Mouse (Mus musculus): ENCODE results near the gene Aip. TPM values are rescaled to one million over a fixed set of nuclear protein-coding genes. Genes with fewer than 3 reads are reported as not detected.
"Not testable (repeated sequence)": the region's sequence is repeated elsewhere in the genome, so short reads cannot be mapped to it uniquely, and the experiment has no call there.

Aip gene
- polyA plus RNA-seq, 1 experiment from 2014 or later: 104 TPM

DNA sequence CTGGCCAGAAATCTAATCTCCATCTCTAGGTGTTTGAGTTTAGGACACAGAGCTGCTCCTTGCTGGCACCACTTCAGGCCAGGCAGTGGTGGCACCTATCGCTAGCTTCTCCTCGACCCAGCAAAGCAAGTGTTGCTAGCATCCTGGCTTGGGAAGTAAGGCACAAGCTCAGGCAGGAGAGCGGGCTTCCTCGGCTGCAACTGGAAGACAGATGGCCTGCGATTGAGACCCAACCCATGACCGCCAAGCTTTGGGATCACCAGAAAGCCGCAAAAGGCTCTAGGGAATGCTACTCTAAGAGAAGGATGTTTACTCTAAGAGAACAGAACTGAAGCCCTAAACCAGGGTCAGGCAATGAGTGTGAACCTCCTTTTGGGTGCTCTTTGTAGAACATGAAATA is 3.8 kb upstream of the Aip start:
- 95% methylated on average over 7 of the region's 7 CpGs for WGBS
- Histone ChIP-seq H3K27me3 (no peaks in the 10 kb centered on the region), H3K4me1 (replicated peaks) (peaks cover 24% of the 10 kb centered on the region), H3K9ac (no peak overlapping the region), H3K27ac (replicated peaks) (no peak overlapping the region), H3K4me2 (no peak overlapping the region), H3K4me3 (no peak overlapping the region), H3K36me3 (peaks cover 27% of the 10 kb centered on the region), H3K9me3 (no peaks in the 10 kb centered on the region)
- ATAC-seq (ENCODE audit: low FRiP score, low read depth): no peak

DNA sequence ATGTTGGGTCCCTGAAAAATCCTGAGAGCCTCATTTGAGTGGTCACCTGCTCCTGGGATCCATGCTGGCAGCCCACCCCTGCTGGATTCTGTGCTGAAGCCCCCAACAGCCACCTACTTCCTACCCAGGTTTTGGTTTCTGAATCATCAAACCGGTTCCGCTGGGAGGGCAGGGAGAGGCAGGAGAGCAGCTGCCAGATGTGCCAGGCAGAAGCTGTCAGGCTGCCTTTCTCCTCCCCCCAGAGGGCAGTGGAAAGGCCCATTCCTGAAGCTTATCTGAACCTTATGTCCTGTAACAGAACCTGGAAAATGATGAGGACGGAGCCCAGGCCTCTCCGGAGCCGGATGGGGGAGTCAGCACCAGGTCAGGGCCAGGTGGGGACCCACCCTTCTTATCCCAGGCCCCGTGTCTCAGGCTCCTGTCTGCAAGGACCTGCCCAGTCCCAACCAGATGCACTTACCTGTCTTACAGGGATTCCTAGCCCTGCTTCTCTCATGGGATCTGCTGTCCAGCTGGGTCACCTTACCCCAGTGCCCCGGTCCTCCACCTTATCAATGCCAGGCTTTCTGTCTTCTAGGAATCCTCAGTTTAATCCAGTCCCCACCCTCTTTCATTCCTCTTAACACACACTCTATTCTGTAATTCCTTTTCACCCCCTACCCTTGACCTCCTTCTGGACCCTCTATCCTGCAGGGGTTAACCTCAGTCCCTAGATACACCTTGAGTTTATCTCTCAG is 1.3 kb upstream of the Aip start:
- no peak for ATAC-seq (ENCODE audit: low FRiP score, low read depth)
- peaks cover 19% of the 10 kb centered on the region for H3K36me3 ChIP-seq
- H3K4me3 ChIP-seq: peak overlapping the region; percentile 72
- WGBS: 71% methylated on average over 7 of the region's 7 CpGs
- H3K27ac ChIP-seq (replicated peaks): 0 out of 2 replicates have a peak overlapping the region, but pooled peaks have one; percentile 77
- H3K4me2 ChIP-seq: peak overlapping the region; percentile 69
- H3K9ac ChIP-seq: peak overlapping the region; percentile 84
- H3K27me3 ChIP-seq: no peaks in the 10 kb centered on the region
- H3K9me3 ChIP-seq: no peaks in the 10 kb centered on the region
- peaks cover 26% of the 10 kb centered on the region for H3K4me1 ChIP-seq (replicated peaks)

DNA sequence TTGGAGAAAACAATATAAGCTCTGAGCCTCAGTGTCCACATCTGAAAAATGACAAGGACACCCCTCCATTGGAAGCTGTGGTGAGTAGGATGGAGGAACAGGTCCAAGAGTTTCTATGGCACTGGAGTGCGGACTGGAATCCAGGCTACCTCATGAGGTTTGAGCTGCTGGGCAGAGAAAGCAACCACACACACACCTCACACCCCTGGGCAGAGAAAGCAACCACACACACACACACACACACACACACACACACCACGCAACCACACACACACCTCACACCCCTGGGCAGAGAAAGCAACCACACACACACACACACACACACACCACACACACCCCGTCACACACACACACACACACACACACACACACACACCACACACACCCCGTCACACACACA is 390 bp downstream of the Aip start:
- not testable (repeated sequence) for H3K9me3 ChIP-seq, H3K27me3 ChIP-seq
- H3K4me2 ChIP-seq: peak overlapping the region; percentile 69
- peaks cover 12% of the 10 kb centered on the region for H3K36me3 ChIP-seq
- H3K4me1 ChIP-seq (replicated peaks): peaks cover 33% of the 10 kb centered on the region
- peak; percentile 21 for ATAC-seq (ENCODE audit: low FRiP score, low read depth)
- peak overlapping the region; percentile 84; the same call in 1 of the 2 replicates for H3K9ac ChIP-seq
- peak overlapping the region; percentile 72 for H3K4me3 ChIP-seq
- peak overlapping the region; percentile 77 for H3K27ac ChIP-seq (replicated peaks)
- WGBS: 9% methylated on average over 3 of the region's 4 CpGs

DNA sequence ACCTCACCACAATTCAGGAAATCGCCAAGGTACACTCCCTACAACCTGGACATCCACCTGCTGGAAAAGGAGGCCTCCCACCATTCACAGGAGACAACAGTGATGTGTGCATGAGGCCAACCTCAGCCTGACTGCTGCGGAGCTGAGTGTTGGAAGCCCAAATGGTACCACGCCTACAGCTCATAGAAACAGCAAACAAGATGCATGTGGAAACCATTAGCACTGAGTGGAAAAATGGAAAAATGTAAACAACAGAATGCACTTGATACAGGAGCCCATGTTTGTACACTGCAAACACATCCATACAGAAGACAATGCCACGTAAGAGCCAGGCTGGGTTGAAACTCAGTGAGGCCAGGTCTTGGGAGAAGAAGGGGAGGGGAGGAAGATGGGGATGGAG is 1.2 kb downstream of the Aip start:
- Histone ChIP-seq H3K4me3 (no peak overlapping the region), H3K9ac (no peak overlapping the region), H3K4me1 (replicated peaks) (peaks cover 35% of the 10 kb centered on the region), H3K4me2 (0 out of 2 replicates have a peak overlapping the region, but pooled peaks have one; percentile 69), H3K27ac (replicated peaks) (no peak overlapping the region), H3K9me3 (no peaks in the 10 kb centered on the region), H3K36me3 (0 out of 2 replicates have a peak, but pooled peaks cover 4% of the 10 kb centered on the region), H3K27me3 (no peaks in the 10 kb centered on the region)
- WGBS: 83% methylated on average over 4 of the region's 4 CpGs
- ATAC-seq (ENCODE audit: low FRiP score, low read depth): no peak

DNA sequence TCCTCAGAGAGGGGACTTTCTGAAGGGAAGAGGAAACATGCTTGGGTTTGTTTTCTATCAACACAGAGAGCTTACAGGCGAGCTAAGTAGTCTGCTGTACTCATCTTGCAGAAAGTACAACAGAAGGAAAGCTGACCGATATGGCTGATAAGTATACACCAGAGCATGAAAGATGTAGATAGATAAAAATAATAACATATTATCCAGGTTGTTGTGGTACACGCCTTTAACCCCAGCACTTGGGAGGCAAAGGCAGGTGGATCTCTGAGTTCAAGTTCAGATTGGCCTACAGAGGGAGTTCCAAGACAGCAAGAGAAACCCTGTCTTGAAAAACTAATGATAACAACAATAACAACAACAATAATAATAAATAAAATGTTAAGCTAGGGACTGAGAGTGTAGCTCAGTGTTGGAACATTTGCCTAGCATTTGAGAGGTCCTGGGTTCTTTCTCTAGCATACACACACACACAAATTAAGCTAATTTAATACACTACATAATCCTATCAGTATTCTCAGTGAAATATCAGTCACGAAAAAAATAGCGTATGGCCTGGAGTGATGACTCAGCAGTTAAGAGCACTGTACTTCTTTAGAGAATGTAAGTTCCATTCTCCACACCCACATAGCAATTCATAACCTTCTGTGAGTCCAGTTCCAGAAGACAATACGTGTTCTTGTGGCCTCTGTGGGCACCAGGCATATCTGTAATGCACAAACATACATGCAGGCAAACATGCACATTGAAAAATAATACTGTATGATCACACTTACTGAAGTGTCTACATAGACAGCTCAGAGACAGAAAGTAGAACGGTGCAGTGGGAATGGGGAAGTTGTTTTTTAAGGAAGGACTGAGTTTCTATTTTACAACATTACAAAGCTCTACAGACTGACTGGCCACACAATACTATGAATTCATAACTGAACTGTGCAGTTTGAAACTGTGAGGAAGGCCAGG is 3.0 kb downstream of the Aip start:
- Histone ChIP-seq H3K9me3 (no peaks in the 10 kb centered on the region), H3K9ac (no peak overlapping the region), H3K27me3 (no peaks in the 10 kb centered on the region), H3K36me3 (0 out of 2 replicates have a peak, but pooled peaks cover 3% of the 10 kb centered on the region), H3K4me2 (no peak overlapping the region), H3K27ac (replicated peaks) (no peak overlapping the region), H3K4me1 (replicated peaks) (peaks cover 33% of the 10 kb centered on the region), H3K4me3 (no peak overlapping the region)
- WGBS: 87% methylated on average over 7 of the region's 7 CpGs
- no peak for ATAC-seq (ENCODE audit: low FRiP score, low read depth)

DNA sequence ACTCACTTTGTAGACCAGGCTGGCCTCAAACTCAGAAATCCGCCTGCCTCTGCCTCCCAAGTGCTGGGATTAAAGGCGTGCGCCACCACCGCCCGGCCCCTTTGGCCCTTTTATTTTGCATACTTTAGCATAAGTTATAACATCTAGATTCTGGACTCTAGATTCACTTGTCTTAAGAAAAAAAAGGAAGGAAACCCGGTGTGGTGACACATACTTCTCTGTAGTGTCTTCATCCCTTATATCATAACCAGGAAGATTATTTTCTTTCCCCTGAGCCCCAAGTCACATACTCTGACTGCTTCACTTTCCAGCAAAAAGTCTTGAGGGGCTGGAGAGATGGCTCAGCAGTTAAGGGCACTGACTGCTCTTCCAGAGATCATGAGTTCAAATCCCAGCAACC is 3.8 kb downstream of the Aip start:
- H3K4me3 ChIP-seq: peak overlapping the region; percentile 54; the same call in 1 of the 2 replicates
- H3K9ac ChIP-seq; H3K9me3 ChIP-seq; H3K27me3 ChIP-seq; ATAC-seq (ENCODE audit: low FRiP score, low read depth); H3K36me3 ChIP-seq: not testable (repeated sequence)
- peak overlapping the region; percentile 92 for H3K27ac ChIP-seq (replicated peaks)
- peaks cover 25% of the 10 kb centered on the region for H3K4me1 ChIP-seq (replicated peaks)
- WGBS: 54% methylated on average over 6 of the region's 6 CpGs
- peak overlapping the region; percentile 53 for H3K4me2 ChIP-seq

DNA sequence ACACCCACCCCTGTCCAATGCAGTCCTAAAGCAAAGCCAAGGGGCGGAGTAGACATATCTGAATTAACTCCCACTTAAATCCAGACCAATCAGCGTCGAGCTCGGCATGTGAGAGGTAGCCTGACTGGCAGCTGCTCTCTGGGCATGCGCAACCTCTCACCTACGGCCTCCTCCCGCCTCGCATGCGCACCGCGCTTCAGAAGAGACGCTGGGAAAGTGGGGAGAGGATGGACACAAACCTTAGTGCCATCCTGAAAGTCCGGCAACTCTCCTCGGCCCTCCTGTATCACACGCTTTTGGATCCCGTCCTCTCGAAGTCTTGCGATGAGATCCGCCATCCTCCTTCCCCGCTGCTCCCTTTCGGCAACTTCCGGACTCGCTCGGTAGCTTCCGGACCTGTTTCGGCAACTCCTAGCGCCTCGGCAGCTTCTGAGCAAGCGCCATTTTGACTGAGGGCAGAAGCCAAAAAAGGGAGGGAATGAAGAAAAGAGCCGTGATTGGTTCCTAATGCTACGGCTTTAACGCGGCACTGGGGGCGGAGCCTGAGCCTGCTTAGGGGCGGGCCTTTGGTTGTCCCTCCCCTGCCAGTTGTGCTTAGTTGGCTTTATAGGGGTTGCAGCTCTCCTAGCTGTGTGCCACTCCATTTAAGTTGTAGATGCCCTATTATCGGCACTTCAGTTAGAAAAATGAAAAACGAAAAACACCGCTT is 4.4 kb downstream of the Aip start:
- peak; percentile 86 for ATAC-seq (ENCODE audit: low FRiP score, low read depth)
- Histone ChIP-seq H3K4me3 (peak overlapping the region; percentile 54), H3K9ac (peak overlapping the region; percentile 54), H3K27ac (replicated peaks) (peak overlapping the region; percentile 92), H3K4me2 (peak overlapping the region; percentile 53), H3K4me1 (replicated peaks) (peaks cover 19% of the 10 kb centered on the region), H3K36me3 (0 out of 2 replicates have a peak, but pooled peaks cover 13% of the 10 kb centered on the region), H3K9me3 (no peaks in the 10 kb centered on the region), H3K27me3 (no peaks in the 10 kb centered on the region)
- WGBS: 3% methylated on average over 38 of the region's 38 CpGs

DNA sequence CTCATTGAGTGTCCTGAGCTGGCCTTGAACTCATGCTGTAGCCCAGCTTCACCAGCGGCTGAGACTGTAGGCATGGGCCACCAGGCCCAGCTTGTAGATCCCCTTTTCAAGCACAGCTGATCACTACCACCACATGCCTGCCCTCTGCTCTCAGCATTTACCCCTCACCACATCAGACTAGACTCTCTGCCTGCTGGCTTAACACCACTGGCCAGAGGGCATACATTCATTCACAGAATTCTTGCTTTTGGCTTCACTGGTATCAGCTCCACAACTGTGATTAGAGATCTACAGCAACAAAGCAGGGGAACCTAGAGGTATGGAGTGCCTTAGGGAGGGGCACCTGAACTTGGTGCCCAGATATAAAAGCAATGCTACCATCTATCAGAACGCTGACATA is 5.2 kb downstream of the Aip start:
- ATAC-seq (ENCODE audit: low FRiP score, low read depth): no peak
- whole genome bisulfite sequencing: 96% methylated on average over 2 of the region's 2 CpGs
- peak overlapping the region; percentile 92 for H3K27ac ChIP-seq (replicated peaks)
- peak overlapping the region; percentile 54 for H3K4me3 ChIP-seq
- no peaks in the 10 kb centered on the region for H3K27me3 ChIP-seq
- H3K9ac ChIP-seq: no peak overlapping the region
- peak overlapping the region; percentile 53 for H3K4me2 ChIP-seq
- peaks cover 19% of the 10 kb centered on the region for H3K4me1 ChIP-seq (replicated peaks)
- H3K36me3 ChIP-seq: peaks cover 19% of the 10 kb centered on the region
- no peaks in the 10 kb centered on the region for H3K9me3 ChIP-seq

DNA sequence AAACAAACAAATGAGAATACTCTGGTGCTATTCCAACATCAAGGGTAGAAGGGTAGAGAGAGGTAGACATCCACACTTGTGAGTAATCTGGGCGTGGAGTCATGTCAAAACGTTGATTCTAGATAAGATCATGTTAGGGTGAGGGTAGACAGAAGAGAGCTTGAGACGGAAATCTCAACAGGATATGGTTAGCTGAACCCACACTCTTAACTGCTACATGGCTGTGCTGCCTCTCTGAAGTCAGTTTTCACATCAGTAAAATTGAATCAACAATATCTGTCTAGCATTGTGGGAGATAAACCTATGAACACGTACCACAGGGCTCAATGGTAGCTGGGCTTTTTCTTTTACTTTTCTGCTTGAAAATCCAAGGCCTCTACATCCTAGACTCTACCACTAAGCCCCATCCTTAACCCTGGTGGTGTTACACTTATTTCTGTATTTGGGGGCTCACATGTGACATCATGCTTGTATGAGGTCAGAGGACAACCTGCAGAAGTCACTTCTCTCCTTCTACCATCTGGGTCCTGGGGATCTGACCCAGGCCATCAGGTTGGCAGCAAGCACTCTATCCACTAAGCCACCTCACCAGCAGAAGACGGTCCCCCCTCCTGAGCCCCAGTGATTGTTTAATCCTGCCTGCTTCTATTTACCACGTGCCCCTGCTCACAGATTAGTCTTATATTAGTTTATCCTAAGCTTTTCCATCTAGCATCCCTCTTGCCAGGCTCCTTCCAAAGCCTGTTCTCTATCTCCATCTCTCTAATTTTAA is 5.8 kb downstream of the Aip start:
- Histone ChIP-seq H3K9me3 (no peaks in the 10 kb centered on the region), H3K4me3 (no peak overlapping the region; the same call in 1 of the 2 replicates), H3K27ac (replicated peaks) (no peak overlapping the region), H3K36me3 (peaks cover 25% of the 10 kb centered on the region), H3K4me1 (replicated peaks) (peaks cover 15% of the 10 kb centered on the region), H3K4me2 (peak overlapping the region; percentile 53), H3K27me3 (no peaks in the 10 kb centered on the region), H3K9ac (no peak overlapping the region)
- 88% methylated on average over 6 of the region's 6 CpGs for WGBS
- ATAC-seq (ENCODE audit: low FRiP score, low read depth): no peak

DNA sequence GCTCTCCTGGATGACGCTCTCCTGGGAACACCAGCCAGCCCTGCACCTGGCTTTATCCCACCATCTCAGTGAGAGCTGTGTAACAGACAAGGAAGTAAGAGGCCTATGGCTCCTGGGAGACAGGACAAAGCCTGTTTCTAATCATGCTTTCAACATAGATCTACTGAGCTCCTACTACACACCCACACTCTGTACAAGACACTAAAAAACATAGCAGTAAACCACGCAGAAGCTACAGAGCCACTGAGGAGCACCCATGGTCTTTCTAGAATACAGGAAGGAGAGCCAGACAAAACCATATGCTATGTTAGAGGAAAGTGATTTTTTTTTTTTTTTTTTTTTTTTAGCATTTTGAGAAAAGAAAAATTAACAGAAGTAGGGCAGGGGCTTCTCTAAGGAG is 7.3 kb downstream of the Aip start:
- no peak for ATAC-seq (ENCODE audit: low FRiP score, low read depth)
- no peak overlapping the region for H3K9ac ChIP-seq
- no peak overlapping the region for H3K4me2 ChIP-seq
- WGBS: 96% methylated on average over 2 of the region's 2 CpGs
- no peak overlapping the region for H3K4me3 ChIP-seq
- peaks cover 36% of the 10 kb centered on the region for H3K36me3 ChIP-seq
- H3K4me1 ChIP-seq (replicated peaks): peaks cover 8% of the 10 kb centered on the region
- no peaks in the 10 kb centered on the region for H3K9me3 ChIP-seq
- no peaks in the 10 kb centered on the region for H3K27me3 ChIP-seq
- no peak overlapping the region for H3K27ac ChIP-seq (replicated peaks)

DNA sequence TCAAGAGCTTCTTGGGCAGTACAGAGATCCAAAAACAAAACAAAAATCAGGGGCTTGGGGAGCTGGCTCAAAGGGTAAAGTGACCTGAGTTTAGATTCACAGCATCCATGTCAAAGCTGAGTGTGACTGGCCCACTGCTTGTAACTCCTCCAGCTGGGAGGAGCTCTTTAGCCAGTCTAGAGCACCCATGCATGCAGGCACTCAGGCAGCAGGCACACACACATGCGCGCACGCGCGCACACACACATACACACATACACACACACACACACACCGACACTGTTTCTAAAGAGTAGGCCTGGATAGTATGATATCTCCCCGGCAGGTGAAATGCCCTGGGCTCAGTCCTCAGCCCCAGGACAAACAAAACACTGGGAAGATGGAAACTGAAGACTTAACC is 8.7 kb downstream of the Aip start:
- Histone ChIP-seq H3K4me2 (no peak overlapping the region), H3K4me1 (replicated peaks) (peaks cover 8% of the 10 kb centered on the region), H3K36me3 (peaks cover 48% of the 10 kb centered on the region), H3K9ac (no peak overlapping the region), H3K9me3 (no peaks in the 10 kb centered on the region), H3K27me3 (no peaks in the 10 kb centered on the region), H3K4me3 (no peak overlapping the region), H3K27ac (replicated peaks) (no peak overlapping the region)
- no peak for ATAC-seq (ENCODE audit: low FRiP score, low read depth)
- 96% methylated on average over 7 of the region's 7 CpGs for WGBS

Data from hindbrain, embryonic 15.5 days (tissue).